Mouse (Mus musculus) neutrophil, adult 5-6 weeks (primary cell): ENCODE results near the gene Slc25a33. TPM values are rescaled to one million over a fixed set of nuclear protein-coding genes. Genes with fewer than 3 reads are reported as not detected.

Experiments used
- ATAC-seq: fragments of 151-379, 151-347 bp; 2 replicates; pipeline ENCODE4 v1.8.0; 2017; ENCODE audit warnings: mild to moderate bottlenecking, moderate TSS enrichment; ENCODE audit not compliant: insufficient number of reproducible peaks, poor library complexity, low FRiP score, severe bottlenecking; ENCODE audit errors: extremely low read depth
- total RNA-seq: library from RNA; stranded (forward); fragments of 200-1000 nt; gene quantifications from 2 replicates; pipeline ENCODE4 v1.2.3, GENCODE M21; 2017

The Slc25a33 gene
- total RNA-seq, 1 experiment from 2014 or later, result 12.7 TPM

DNA sequence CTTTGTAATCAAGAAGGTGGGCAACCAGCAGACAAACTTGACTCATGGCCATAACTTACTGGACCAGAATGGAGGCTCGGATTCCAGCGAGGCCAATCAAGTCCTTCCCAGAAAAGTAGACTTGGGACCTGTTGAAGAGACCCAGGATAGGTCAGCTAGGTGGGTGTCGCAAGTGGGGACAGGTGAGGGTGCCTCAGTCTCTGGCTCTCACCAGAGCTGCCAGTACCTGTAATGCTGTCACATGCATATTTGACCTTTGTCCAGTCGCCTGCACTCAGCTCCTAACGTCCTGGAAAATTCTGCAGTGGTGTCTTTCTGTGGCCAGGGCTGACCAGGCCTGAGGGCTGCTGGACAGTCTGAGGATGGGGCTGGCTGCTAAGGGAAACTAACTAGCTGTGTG lies 62.6 kb downstream of the Slc25a33 start:
- ATAC-seq, result no peak

DNA sequence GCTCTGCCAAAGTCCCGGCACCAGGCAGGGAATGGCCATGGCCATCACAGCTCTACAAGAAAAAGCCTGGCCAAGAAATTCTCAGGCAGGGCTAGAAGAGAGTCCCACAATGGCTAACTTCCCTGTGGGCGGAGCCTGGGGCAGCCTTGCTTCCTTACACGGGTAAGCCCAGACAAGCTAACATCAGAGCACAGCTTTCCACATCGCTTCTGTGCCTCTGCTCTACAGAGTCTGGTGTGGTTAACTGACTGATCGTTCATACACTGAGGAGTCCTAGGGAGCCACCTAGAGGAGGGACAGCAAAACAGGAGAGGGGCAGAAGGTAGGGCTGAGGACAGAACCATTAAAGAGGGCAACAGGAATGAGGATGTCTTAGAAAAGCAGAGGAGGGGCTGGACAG lies 63.6 kb downstream of the Slc25a33 start:
- peak; percentile 97 for ATAC-seq

DNA sequence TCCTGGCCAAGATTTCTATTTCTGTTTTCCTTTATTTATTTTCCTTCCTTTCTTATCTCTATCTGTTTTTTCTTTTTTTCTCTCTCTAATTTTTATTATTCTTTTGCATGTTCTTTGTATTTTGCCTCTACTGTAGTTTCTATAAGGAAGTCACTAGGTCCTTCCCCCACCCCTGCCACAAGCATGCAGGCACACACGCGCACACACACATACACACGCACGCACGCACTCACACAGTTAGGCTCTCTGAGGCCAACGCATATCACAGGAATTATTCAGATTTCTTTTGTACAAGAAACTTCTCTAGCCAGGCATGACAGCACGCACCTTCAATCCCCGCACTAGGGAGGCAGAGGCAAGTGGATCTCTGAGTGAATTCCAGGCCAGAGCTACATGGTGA lies 68.1 kb downstream of the Slc25a33 start:
- ATAC-seq, result no peak; the same call in 1 of the 2 replicates

DNA sequence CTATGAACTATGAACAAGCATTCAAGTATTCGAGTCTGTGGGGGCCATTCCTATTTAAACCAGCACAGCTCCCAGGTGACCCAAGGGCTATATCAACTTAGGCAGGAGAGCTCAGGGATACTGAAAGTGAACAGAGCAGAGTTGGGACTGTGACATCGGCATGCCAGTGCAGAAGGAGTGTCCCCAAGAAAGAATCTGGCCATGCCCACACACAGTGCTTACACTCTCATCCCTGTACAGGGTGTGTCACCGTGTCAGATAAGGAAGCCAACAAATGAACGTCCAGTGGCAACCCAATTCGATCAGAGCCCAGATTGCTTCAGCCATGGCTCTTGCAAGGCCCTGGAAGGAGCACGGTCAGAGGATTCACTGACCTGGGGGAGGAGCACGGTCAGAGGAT lies 68.8 kb downstream of the Slc25a33 start:
- ATAC-seq, result no peak

DNA sequence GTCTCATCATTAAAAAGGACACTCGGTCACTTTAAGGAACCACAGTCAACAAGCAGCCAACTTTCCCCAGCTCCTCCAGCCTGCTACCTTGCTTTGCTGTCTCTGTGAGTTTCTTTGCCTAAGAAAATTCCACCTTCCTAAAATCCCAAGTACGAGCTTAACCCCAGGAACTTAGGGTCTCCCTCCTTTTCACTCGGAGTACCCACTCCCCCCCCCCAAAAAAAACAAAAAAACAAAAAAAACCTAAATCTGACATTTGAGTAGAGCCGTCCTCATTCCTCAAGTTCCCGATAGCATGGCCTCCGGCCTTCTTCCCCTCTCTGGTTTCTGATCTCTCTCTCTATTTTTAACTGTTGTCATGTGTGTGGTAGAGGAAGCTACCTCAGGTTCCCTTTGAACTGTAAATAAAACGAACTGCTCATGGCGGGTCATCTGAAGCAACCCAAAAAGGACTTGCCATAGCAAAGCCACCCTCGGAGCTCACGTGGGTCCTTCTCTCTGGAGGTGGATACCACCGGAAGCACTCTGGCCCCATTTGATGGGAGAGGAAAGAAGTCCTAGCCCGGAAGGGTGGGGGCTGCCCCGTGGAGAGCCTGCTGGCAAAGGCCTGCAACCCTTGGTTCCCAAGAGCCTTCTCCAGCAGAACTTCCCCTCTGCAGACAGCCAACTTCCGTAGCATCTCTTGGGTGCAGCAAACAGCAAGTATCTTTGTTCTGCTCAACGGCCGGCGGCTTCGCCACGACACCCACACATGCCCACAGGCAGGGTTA lies 71.7 kb downstream of the Slc25a33 start, which contains the start of gene Pik3cd:
Gene Pik3cd (minus strand): TSS at position 362 of the 770 bp plus-strand sequence.
- peak; percentile 53 for ATAC-seq

DNA sequence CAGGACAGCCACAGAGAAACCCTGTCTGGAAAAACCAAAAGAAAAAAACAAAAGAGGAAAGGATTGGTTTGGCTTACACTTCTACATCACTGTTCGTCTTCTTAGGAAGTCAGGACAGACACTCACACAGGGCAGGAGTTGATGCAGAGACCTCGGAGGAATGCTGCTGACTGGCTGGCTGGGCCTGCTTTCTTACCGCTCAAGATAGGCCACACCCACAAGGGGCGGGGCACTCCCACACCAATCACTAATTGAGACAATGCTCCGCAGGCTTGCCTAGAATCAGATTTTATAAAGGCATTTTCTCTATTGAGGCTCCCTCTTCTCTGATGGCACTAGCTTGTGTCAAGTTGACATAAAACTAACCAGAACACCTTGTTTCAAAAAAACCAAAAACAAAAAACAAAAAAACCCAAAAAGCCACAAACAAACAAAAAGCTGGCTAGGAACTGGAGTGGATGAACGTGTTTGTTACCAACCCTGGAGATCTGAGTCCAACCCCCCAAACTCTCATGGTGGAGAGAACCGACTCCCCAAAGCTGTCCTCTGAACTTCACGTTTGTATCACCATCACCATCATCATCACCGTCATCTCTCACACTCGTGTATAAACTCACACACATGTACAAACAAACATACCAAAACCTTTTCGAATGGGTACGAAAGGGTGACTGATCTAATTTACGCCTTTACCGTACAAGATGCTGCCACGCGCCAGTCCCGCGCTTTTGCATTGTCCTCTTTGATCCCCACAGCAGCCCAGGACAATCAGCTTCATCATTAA lies 72.5 kb downstream of the Slc25a33 start:
- peak; percentile 37 for ATAC-seq

DNA sequence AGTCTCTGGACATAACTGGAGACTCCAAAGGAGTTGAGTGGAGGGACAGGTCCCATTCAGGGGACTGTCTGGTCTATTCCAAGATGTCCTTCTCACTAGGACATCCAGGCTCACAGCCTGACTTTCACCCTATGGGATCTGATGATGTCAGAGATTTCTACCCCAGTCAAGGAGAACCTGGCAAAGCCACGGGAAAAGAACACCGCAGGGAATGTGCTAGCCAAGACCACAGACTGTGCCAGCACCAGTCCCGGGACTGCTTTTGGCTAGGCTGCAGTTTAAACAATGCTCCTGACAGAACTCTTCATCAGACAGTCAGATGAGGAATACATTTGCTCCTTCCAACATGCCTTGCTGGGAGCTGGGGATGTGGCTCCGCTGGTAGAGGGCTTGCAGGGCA lies 74.1 kb downstream of the Slc25a33 start:
- no peak for ATAC-seq

DNA sequence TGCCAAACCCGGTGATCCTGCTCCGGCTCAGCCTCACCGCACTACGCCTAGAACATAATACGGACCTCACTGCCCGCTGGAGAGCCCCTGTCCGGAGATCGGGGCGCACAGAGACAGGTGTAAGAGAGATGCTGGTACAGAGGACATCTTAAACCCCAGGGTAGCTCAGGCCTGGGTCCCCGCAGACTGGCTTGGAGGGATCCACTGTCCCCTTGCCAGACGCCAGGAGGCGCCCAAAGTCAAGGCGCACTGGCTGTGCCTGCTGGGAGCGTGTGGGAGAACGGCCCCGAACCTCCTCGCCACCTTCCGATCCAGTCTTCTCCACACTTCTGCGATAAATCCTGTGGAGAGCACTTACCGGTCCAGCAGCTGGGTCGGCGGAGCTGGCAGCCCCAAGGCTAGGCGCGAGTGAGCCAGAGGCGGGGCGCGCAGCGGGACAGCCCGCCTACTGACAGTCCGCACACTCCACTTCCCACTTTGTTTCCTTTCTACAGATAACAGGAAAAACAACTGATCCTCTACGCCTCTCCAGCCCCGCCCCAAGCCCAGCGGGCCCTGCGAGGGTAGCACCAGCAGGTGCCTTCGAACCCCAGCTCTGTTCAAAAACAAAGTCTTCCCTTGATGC lies 75.8 kb downstream of the Slc25a33 start:
- ATAC-seq, result peak; percentile 24

DNA sequence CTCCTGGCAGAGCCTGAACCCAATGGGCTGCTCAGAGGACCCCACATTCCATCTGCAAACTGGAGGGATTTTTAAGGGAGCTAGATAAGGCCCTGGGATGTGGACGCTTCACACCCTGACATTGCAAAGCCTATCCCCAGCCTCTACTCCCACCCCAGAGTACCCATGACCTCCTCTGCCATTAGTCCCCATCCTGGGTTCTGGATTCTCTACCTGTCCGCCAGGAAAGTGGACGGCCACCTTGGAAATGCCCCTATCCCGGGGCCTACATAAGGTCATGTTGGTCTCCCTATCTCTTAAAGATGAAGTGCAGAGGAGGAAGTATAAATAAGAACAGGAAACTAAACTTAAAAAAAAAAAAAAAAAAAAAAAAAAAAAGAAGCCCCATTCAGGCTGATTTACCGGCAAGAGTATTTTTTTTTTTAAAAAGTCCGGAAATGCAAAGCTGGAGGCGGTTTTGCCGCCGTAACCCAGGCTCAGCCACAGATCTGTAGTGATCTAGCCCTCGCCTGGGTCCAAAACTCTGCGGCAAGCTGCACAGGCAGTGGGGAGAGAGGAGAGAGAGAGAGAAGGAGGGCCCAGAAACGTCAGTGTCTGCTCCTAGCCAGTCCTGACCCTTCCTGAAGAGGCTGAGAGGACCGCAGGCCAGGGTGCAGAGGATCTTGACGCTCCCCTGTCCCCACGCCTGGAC lies 76.4 kb downstream of the Slc25a33 start:
- ATAC-seq, result peak; percentile 34

DNA sequence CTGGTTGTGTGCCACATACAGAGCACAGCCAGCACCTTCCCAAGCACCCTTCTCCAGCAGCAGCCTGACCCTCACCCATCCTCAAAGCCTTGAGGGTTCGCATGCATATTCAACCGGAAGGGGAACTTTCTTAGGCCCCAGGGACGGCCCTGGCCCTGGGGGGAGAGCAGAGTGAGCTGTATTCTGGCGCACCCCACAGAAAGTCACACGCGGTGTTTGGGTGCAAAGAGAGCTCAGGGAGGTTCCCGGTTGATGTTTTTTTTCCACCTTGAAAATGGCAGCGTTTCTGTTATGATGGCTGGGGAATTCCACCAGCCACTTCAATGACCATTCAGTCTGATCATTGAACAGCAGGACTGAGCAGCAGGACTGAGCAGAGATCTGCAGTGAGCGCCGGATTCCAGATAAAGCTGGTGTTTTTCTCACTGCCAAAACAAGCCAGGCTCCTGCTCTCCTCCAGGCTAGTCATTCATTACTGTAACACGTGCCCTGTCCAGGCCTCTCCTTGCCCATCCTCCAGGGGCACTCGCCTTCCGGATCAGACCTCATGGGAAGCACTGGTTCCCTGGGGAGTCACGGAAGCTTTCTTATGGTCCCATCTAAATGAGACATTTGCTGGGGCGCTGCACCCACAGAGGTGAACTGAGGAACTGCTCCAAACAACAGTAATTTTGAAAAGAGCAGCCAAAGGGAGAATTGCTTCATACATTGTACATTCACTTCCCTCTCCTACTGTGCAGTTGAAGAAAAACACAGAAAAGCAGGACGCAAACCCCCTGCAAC lies 77.7 kb downstream of the Slc25a33 start:
- peak; percentile 20; the same call in 1 of the 2 replicates for ATAC-seq

Other genes starting within 250 kb of the Slc25a33 start
- 0.47 and 0.49 TPM in 2 replicates for gene Clstn1, start 187.8 kb downstream of the Slc25a33 start, total RNA-seq
- 255 and 290 TPM in 2 replicates for gene Pik3cd, start 71.7 kb downstream of the Slc25a33 start, total RNA-seq
- gene Tmem201, start 36.2 kb downstream of the Slc25a33 start, total RNA-seq, result 5.8 and 6.6 TPM in 2 replicates
- 0.58 and 0.74 TPM in 2 replicates for gene Spsb1, start 180.8 kb upstream of the Slc25a33 start, total RNA-seq
- gene H6pd, start 234.7 kb upstream of the Slc25a33 start, total RNA-seq, result 18.6 and 20.5 TPM in 2 replicates